Mouse (Mus musculus): Measurements from ENCODE around the gene Avil. TPM values are rescaled to one million over a fixed set of nuclear protein-coding genes. Genes with fewer than 3 reads are reported as not detected.

Avil gene
- polyA plus RNA-seq (2017; shearing (Covaris generic)): 1 to 10 TPM in 1 of 2 experiments, under 1 TPM in 1; 0.22 to 1.5 TPM

DNA sequence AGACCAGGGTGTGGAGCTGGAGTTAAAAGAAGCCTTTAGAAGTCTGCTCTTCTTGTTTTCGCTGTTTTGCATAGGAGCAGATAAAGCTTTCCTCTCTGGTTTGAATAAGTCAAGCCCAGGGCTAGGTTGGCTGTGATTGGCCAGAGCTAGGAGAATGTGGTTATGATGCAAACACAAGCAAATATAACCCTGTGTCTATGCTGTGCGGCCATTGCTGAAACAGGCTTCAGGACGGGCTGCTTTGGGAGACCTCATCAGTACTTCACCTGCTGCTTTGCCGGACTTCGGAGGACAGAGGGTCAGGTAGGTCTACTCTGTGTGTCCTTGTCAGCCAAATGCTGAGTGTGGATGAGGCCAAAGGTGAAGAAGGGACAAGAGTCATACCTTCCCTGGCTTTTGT lies at the start of gene Avil:
Gene Avil (plus strand): TSS at position 181 of the 400 bp plus-strand sequence.

GRCm38 (mm10) chr10:126978277-126978994 lies 22.1 kb upstream of the Avil start, which contains the start of gene Ctdsp2:
Ctdsp2 (plus strand) TSS chr10:126978717.

GRCm38 (mm10) chr10:127030336-127031296 lies 30.1 kb downstream of the Avil start, which contains the start of gene Tsfm:
Tsfm (minus strand) TSS chr10:127030840.

GRCm38 (mm10) chr10:127041274-127041766 lies 40.8 kb downstream of the Avil start, which contains the start of the genes Mettl1 and Eef1akmt3:
Mettl1 (plus strand) TSS chr10:127041414.
Eef1akmt3 (minus strand) TSS chr10:127041513.

GRCm38 (mm10) chr10:127047954-127048353 lies 47.4 kb downstream of the Avil start, which contains the start of gene Cyp27b1:
Cyp27b1 (plus strand) TSS chr10:127048250.

DNA sequence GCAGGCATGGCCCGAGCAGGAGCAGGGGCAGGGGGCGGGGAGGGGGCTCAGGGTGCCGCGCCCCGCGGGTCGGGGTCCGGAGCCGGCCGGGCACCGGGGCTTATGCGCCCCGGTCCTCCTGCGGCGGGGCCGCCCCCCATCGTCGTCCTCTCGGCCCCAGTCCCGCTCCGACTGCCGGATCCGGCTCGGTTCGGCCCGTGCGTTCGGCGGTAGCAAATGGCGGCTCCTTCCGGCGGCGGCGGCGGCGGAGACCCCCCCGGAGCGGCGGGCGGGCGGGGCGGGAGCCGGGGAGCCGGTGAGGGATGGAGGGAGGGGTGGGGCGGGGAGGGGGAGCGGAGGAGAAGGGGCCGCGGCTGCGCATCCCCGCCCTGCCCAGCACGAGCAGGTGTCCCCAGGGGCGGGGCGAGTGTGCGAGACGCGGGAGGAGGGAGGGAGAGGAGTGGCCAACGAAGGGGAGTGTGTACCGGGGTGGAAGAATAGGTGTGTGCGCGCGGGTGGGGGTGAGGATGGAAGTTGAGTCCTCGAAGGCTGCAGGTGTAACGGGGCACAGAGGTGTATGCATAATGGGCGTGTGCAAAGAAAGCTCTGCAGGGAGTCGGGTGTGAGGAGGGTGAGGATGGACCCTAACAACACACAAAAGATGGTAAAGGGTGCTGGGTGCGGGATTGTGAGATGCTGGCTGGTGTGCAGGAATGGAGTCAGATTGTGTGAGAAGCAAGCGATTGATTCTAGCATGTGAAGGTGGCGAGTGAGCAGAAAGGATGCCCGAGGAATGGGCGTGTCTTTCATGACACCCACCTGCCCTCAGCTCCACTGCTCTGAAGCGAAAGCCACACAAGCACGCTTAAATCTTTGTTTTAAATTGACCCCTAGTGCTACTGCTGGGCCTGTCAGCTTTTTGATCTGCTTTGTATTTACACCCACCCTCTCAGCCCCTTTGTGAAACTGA lies 59.7 kb downstream of the Avil start, which contains the start of gene March9:
Gene March9 (minus strand): TSS at position 217 of the 949 bp plus-strand sequence.

DNA sequence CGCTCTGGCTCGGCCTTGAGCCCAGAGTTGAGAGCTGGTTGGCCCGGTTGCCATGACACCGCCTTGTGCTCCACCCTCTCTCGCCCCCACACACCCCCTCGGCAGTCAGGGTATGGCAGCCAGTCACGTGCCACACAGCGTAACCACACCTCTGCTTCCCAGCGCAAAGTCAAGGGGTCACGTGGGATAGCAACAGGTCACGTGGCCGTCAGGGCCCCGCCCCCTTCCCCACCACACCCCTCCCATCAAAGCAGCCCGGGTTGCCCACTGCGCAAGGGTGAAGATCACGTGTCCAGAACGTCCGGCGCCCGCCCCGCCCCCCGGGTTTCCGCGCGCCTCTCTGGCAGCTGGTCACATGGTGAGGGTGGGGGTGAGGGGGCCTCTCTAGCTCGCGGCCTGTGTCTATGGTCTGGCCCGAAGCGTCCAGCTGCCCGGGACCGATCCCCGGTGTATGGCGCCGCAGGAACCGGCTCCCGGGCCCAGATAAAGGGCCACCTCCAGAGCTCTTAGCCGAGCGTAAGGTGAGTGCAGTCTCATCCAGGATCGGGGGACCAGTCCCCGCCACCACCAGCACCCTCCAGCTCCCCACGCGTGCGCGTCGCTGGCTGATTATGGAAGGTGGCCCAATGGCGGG lies 62.8 kb downstream of the Avil start, which contains the start of gene Cdk4:
Gene Cdk4 (plus strand): TSS at position 296 of the 634 bp plus-strand sequence.

Other genes starting within 250 kb of the Avil start
- 10 to 100 TPM; 18.6 to 22.9 TPM for gene Atp23, start 99.4 kb upstream of the Avil start, polyA plus RNA-seq (2017; shearing (Covaris generic))
- 10 to 100 TPM; 35.7 to 38.3 TPM for gene Ctdsp2, start 22.0 kb upstream of the Avil start, polyA plus RNA-seq (2017; shearing (Covaris generic))
- 10 to 100 TPM; 44.1 to 51.1 TPM for gene Tsfm, start 30.1 kb downstream of the Avil start, polyA plus RNA-seq (2017; shearing (Covaris generic))
- gene Mettl1, start 40.7 kb downstream of the Avil start, polyA plus RNA-seq (2017; shearing (Covaris generic)): 10 to 100 TPM; 21.4 to 21.8 TPM
- gene Eef1akmt3, start 40.8 kb downstream of the Avil start, polyA plus RNA-seq (2017; shearing (Covaris generic)): 1 to 10 TPM in 1 of 2 experiments, under 1 TPM in 1; 0.41 to 1.0 TPM
- gene Cyp27b1, start 47.5 kb downstream of the Avil start, polyA plus RNA-seq (2017; shearing (Covaris generic)): 1 to 10 TPM in 1 of 2 experiments, under 1 TPM in 1; 0.28 to 1.5 TPM
- gene March9, start 59.5 kb downstream of the Avil start, polyA plus RNA-seq (2017; shearing (Covaris generic)): 1 to 10 TPM; 1.5 to 2.8 TPM
- gene Cdk4, start 62.8 kb downstream of the Avil start, polyA plus RNA-seq (2017; shearing (Covaris generic)): 100 to 1,000 TPM; 253 to 259 TPM
- 10 to 100 TPM; 86.6 to 89.1 TPM for gene Tspan31, start 69.6 kb downstream of the Avil start, polyA plus RNA-seq (2017; shearing (Covaris generic))
- gene Agap2, start 74.6 kb downstream of the Avil start, polyA plus RNA-seq (2017; shearing (Covaris generic)): 10 to 100 TPM; 24.5 to 27.9 TPM
- 100 to 1,000 TPM; 153 to 204 TPM for gene Os9, start 120.4 kb downstream of the Avil start, polyA plus RNA-seq (2017; shearing (Covaris generic))
- gene B4galnt1, start 164.5 kb downstream of the Avil start, polyA plus RNA-seq (2017; shearing (Covaris generic)): 100 to 1,000 TPM; 549 to 751 TPM
- gene Slc26a10, start 179.9 kb downstream of the Avil start, polyA plus RNA-seq (2017; shearing (Covaris generic)): 1 to 10 TPM; 5.6 to 9.2 TPM
- gene Arhgef25, start 189.4 kb downstream of the Avil start, polyA plus RNA-seq (2017; shearing (Covaris generic)): 1 to 10 TPM in 1 of 2 experiments, under 1 TPM in 1; 0.33 to 3.3 TPM
- 100 to 1,000 TPM in 1 of 2 experiments, 10 to 100 TPM in 1; 78.0 to 135 TPM for gene Dtx3, start 195.0 kb downstream of the Avil start, polyA plus RNA-seq (2017; shearing (Covaris generic))
- 10 to 100 TPM; 31.5 to 32.3 TPM for gene Pip4k2c, start 210.9 kb downstream of the Avil start, polyA plus RNA-seq (2017; shearing (Covaris generic))